Mouse (Mus musculus) gastrocnemius, adult 2 months (tissue): Measurements from ENCODE around the gene Chchd6. TPM values are rescaled to one million over a fixed set of nuclear protein-coding genes. Genes with fewer than 3 reads are reported as not detected.

Experiments
- DNase-seq: peaks from one replicate; pipeline ENCODE4 v3.0.0; 2022
- H3K27ac ChIP-seq: fragments of 200-600 bp; 2 replicates; pipeline ENCODE4 v1.8.1; 2022; ENCODE audit warnings: mild to moderate bottlenecking
- H3K4me3 ChIP-seq: fragments of 200-600 bp; 2 replicates; pipeline ENCODE4 v1.8.1; 2022; ENCODE audit warnings: mild to moderate bottlenecking, moderate library complexity
- CTCF ChIP-seq: fragments of 200-600 bp; IDR thresholded peaks from 2 replicates; pipeline ENCODE4 v1.8.1; 2022; ENCODE audit warnings: antibody characterized with exemption, mild to moderate bottlenecking, moderate library complexity
- intact Hi-C: fragments of 180-260 bp; cut with DNase I; formaldehyde crosslinking; loops from one replicate; pipeline ENCODE4 v1.15.1; 2025
- total RNA-seq, 2 experiments: library from RNA; stranded (reverse); gene quantifications; 2 replicates each; pipeline ENCODE4 v1.2.3; 2021

Chchd6 gene
- total RNA-seq, 2 experiments from 2014 or later: 2.5 TPM

- no peak for TF ChIP-seq CTCF
- no peak for DNase-seq
- H3K27ac ChIP-seq: no peak overlapping the region
- intact Hi-C loops: no loop called here
- H3K4me3 ChIP-seq: no peak overlapping the region
Measured at GRCm38 (mm10) chr6:89399564-89399963, 195.9 kb downstream of the Chchd6 start.

- no peak for DNase-seq
- H3K27ac ChIP-seq: no peak overlapping the region
- no peak for TF ChIP-seq CTCF
- H3K4me3 ChIP-seq: no peak overlapping the region
- intact Hi-C loops: no loop called here
Measured at GRCm38 (mm10) chr6:89397919-89398318, 197.5 kb downstream of the Chchd6 start.

DNA sequence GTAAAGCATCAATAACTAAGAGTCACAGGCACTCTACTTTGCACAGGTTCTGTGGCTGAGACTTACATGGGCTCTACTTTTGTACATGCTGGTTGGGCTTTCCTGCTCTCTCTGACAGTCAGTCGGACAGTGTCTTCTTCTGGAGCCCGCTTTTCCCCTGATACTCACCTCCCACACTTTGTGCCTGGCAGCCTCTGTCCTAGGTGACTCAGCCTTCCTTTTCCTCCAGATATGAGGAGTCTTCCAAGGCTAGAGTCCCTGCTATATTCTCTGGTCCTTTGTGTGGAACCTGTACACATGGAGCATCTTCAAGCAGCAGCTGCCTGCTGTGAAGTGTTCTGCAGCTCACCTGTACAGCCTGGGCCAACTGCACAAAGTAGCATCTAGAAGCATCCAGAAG is 201.6 kb downstream of the Chchd6 start:
- no peak for TF ChIP-seq CTCF
- Histone ChIP-seq H3K27ac (no peak overlapping the region), H3K4me3 (no peak overlapping the region)
- DNase-seq: no peak
- intact Hi-C loops: no loop called here

DNA sequence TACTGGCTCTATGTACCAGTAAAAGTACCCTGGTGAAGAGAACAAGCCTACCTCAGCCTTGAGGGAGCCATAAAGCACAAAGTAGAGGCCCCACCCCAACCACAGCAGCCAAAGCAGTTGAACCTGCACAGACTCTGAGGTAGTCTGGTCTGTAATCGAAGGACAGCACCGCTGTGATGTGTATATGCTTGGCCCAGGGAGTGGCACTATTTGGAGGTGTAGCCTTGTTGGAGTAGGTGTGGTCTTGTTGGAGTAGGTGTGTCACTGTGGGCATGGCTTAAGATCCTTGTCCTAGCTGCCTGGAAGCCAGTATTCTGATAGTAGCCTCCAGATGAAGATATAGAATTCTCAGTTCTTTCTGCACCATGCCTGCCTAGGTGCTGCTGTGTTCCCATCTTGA is 203.2 kb downstream of the Chchd6 start:
- H3K4me3 ChIP-seq: no peak overlapping the region
- intact Hi-C loops: no loop called here
- no peak overlapping the region for H3K27ac ChIP-seq
- no peak for TF ChIP-seq CTCF
- no peak for DNase-seq

DNA sequence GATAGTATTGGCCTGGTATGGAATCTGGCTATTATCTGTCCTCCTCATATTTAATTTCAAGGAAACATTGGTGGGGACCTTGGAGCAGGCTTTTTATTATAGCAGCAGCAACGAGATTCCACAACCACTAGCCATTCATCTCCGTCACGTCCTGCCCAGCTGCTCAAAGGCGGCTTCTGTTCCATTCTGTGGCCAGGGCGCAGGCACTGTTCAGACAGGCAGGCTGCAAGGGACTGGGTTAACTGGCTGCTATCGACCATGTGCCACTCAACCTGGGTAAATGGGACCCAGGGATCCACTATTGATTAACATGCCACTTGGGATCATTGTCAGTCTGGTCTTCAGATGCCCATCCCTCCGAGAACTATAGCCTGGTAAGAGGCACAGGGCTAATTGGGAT is 205.7 kb downstream of the Chchd6 start:
- H3K27ac ChIP-seq: no peak overlapping the region
- no peak overlapping the region for H3K4me3 ChIP-seq
- intact Hi-C loops: no loop called here
- TF ChIP-seq CTCF: no peak
- no peak for DNase-seq

DNA sequence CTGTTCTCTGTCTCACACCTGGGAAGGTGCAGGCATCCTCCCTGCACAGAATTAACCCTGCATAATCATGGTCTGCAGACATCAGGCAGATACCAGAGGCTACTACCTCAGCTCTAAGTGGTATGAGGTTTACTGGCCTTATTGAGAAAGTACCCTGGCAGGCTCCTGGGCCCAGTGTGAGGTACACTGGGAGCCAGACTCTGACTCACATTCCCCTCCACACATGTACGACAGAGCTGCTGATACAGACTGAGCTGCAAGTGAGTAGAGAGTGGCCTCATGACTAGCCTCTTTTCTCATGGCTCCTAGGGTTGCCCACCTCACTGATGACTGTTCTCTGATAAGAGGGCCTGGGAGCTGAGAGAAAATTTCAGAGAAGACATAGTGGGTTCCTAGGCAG is 208.5 kb downstream of the Chchd6 start:
- intact Hi-C loops: no loop called here
- DNase-seq: no peak
- H3K4me3 ChIP-seq: no peak overlapping the region
- no peak overlapping the region for H3K27ac ChIP-seq
- no peak for TF ChIP-seq CTCF

GRCm38 (mm10) chr6:89384699-89385098 is 210.8 kb downstream of the Chchd6 start:
- Histone ChIP-seq H3K27ac (no peak overlapping the region), H3K4me3 (no peak overlapping the region)
- intact Hi-C loops: no loop called here
- no peak for DNase-seq
- no peak for TF ChIP-seq CTCF

- DNase-seq: no peak
- TF ChIP-seq CTCF: no peak
- Histone ChIP-seq H3K27ac (no peak overlapping the region), H3K4me3 (no peak overlapping the region)
- intact Hi-C loops: no loop called here
Measured at GRCm38 (mm10) chr6:89381851-89382250, 213.6 kb downstream of the Chchd6 start.

- TF ChIP-seq CTCF: no peak
- intact Hi-C loops: no loop called here
- Histone ChIP-seq H3K27ac (no peak overlapping the region), H3K4me3 (no peak overlapping the region)
- peak; percentile 31 for DNase-seq
Measured at GRCm38 (mm10) chr6:89381172-89381571, 214.3 kb downstream of the Chchd6 start.

GRCm38 (mm10) chr6:89380751-89381150 is 214.7 kb downstream of the Chchd6 start:
- DNase-seq: no peak
- intact Hi-C loops: no loop called here
- H3K27ac ChIP-seq: no peak overlapping the region
- H3K4me3 ChIP-seq: no peak overlapping the region
- no peak for TF ChIP-seq CTCF

DNA sequence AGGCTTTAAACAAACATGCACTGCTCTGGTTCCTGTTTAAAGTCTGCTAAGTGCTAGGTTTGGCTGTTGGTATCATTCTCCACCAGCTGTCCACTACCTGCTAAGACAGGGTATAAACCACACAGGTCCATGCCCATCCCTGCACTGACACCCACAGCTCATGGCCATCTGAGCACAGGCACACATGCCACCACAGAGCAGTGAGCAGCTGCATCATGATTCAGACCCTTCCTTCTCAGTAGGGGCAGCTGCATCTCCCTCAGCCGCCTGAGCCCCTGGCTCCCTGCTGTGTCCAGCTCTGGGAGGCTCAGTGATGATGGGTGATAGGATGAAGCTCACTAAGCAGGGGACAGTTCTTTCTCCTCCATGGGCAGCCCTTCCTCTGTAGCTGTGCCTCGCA is 217.2 kb downstream of the Chchd6 start:
- TF ChIP-seq CTCF: no peak
- DNase-seq: no peak
- intact Hi-C loops: no loop called here
- Histone ChIP-seq H3K4me3 (no peak overlapping the region), H3K27ac (no peak overlapping the region)

DNA sequence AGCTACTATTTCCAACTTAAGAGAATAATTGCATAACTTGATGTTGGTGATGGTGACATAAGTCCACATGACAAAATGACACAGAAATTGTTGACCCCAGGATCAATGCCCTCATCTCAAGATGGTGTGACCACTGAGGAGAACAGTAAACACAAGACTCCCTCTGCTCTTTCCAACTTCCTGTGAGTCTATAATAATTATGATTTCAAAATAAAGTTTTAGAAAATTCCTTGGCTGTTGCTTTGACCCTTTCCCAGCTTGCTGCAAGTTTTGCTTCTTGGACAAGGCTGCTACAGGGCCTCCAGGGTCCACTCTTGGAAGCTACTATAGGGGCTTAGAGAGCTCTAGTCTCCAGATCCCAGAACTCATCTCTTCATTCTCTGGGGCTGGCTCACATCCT is 226.6 kb downstream of the Chchd6 start:
- DNase-seq: no peak
- intact Hi-C loops: no loop called here

DNA sequence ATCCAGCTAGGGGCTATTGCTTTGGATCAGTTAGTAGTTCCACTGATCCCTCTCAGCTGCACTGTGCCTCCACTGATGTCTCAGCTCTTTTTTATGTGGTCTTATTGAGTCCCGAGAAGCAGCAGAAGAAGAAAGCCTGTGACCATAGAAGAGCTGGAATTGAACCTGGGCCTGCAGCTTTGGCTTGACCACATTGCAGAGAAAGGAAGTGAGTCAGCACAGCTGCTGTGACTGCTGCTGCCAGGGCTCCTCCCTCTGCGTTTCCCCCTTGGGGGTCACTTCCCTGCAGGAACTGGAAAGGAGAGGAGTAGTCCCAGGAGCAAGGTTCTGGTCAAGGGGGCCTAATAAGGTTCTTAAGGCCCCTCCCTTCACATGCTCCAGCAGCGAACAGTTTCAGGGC is 231.1 kb downstream of the Chchd6 start:
- TF ChIP-seq CTCF: no peak
- no peak overlapping the region for H3K27ac ChIP-seq
- H3K4me3 ChIP-seq: no peak overlapping the region
- peak; percentile 53 for DNase-seq
- intact Hi-C loops: loop anchor here (5.0 kb wide), 2 partner anchors 268 to 427 kb away; no protein-coding TSS in a partner anchor

More for the DNA sequence above, 226.6 kb downstream of the Chchd6 start:
- peak overlapping the region; percentile 40; the same call in 1 of the 2 replicates for H3K27ac ChIP-seq
- TF ChIP-seq CTCF: no peak
- no peak overlapping the region for H3K4me3 ChIP-seq

GRCm38 (mm10) chr6:89363107-89363451 is 232.4 kb downstream of the Chchd6 start:
- Histone ChIP-seq H3K27ac (peak overlapping the region; percentile 60), H3K4me3 (peak overlapping the region; percentile 82)
- no peak for DNase-seq
- intact Hi-C loops: loop anchor here (2.0 to 5.0 kb wide), 3 partner anchors 100 to 426 kb away; no protein-coding TSS in a partner anchor
- TF ChIP-seq CTCF: no peak
